In the genomic region with DNA sequence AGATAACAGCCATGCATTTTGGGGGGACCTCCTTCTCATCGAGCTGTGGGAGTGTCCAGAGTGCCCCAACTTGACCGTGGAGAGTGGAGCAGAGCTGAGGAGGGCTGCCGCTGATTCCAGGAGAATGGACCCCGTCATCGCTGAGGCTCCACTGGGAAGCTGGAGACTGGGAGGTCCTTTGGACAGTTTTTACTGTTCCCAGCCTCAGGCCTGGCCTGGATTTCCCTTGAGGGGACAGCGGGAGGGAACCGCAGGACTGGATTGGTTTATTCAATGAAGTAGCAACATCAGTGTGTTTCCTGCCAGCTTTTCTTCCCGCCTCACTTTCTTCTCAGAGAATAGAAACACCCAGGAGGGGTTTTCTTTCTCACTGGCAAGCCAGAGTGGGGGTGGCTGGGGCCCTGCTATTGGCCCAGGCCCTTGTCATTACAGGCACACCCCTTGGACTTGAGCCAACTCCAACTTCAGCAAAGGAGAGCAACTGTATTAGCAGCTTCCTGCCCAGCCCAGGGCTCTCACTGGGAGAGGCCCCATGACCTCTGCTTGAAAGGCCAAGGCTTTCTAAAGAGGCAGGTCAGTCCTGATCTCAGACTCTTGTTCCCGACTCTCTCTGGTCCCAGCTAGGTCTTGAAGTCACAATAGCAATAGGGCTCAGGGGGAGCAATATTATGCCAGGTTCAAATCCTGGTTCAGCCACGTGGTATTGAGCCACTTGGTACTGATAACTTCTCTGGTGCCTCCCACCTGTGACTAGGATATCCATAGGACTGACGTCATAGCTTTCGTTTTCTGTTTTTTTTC, we compare ENCODE assay signal across 8 mouse cellular contexts. TPM values are rescaled to one million over a fixed set of nuclear protein-coding genes. Genes with fewer than 3 reads are reported as not detected.
DNase-seq lines count a peak whose midpoint lies in the region; ATAC-seq and TF ChIP-seq lines count a peak whose summit lies in the region.

No protein-coding gene starts in this region.

- H3K4me1 ChIP-seq in cerebellum, adult 2 months (ENCODE audit: control insufficient read depth, insufficient read depth, low read length), result peaks cover 12% of the 10 kb centered on the region
- H3K4me1 ChIP-seq in hindbrain, embryonic 10.5 days (replicated peaks), result peaks cover 50% of the 10 kb centered on the region
- H3K4me1 ChIP-seq in lung, embryonic 14.5 days (ENCODE audit: insufficient read depth), result peaks cover 21% of the 10 kb centered on the region
- H3K4me1 ChIP-seq in neural tube, embryonic 15.5 days, result peaks cover 26% of the 10 kb centered on the region

- no peak for TF ChIP-seq POLR2A in cerebellum, adult 2 months (IDR thresholded peaks at IDR 0.05; ENCODE audit: borderline replicate concordance, insufficient read depth, low read length)

- H3K9ac ChIP-seq in lung, embryonic 14.5 days, result peak overlapping the region; percentile 35
- H3K9ac ChIP-seq in neural tube, embryonic 15.5 days (replicated peaks), result no peak overlapping the region

- H3K4me2 ChIP-seq in lung, embryonic 14.5 days, result peak overlapping the region; percentile 47
- H3K4me2 ChIP-seq in neural tube, embryonic 15.5 days, result 0 out of 2 replicates have a peak overlapping the region, but pooled peaks have one; percentile 6

- no peaks in the 10 kb centered on the region for H3K9me3 ChIP-seq in hindbrain, embryonic 10.5 days
- H3K9me3 ChIP-seq in lung, embryonic 14.5 days (ENCODE audit: low read depth, low read length), result no peaks in the 10 kb centered on the region
- H3K9me3 ChIP-seq in neural tube, embryonic 15.5 days (replicated peaks), result no peaks in the 10 kb centered on the region

- H3K27me3 ChIP-seq in cerebellum, adult 2 months (ENCODE audit: control insufficient read depth, insufficient read depth, low read length), result no peaks in the 10 kb centered on the region
- H3K27me3 ChIP-seq in hindbrain, embryonic 10.5 days (ENCODE audit: insufficient read depth, poor library complexity, severe bottlenecking), result peaks cover 8% of the 10 kb centered on the region; the same call in 1 of the 2 replicates
- H3K27me3 ChIP-seq in lung, embryonic 14.5 days (ENCODE audit: insufficient read depth, low read length), result no peaks in the 10 kb centered on the region
- no peaks in the 10 kb centered on the region for H3K27me3 ChIP-seq in neural tube, embryonic 15.5 days (replicated peaks)

- TF ChIP-seq CTCF in cerebellum, adult 2 months (IDR thresholded peaks at IDR 0.05; ENCODE audit: borderline replicate concordance, insufficient read depth, low read depth, low read length), result no peak
- TF ChIP-seq CTCF in lung, embryonic 14.5 days (IDR thresholded peaks at IDR 0.05; ENCODE audit: low read depth), result no peak

- no peak overlapping the region for H3K4me3 ChIP-seq in cerebellum, adult 2 months (replicated peaks; ENCODE audit: insufficient read depth, low read depth, low read length)
- peak overlapping the region; percentile 14; the same call in 1 of the 2 replicates for H3K4me3 ChIP-seq in hindbrain, embryonic 10.5 days
- H3K4me3 ChIP-seq in lung, embryonic 14.5 days (ENCODE audit: low read depth, low read length), result peak overlapping the region; percentile 0; the same call in 1 of the 2 replicates
- H3K4me3 ChIP-seq in neural tube, embryonic 15.5 days (replicated peaks), result no peak overlapping the region

- ATAC-seq in lung, embryonic 14.5 days (ENCODE audit: insufficient read depth), result peak; percentile 96
- ATAC-seq in neural tube, embryonic 15.5 days (ENCODE audit: low FRiP score), result peak; percentile 74
- ATAC-seq in inflammation-experienced regulatory T-cells, adult 6 months, result no peak

- peak; percentile 96 for DNase-seq in Muller cell, postnatal 12 days (ENCODE audit: inconsistent ontology term)
- peak; percentile 37 to 70 for DNase-seq in cerebellum, adult 2 months
- DNase-seq in frontal cortex, postnatal 10 days (ENCODE audit: low spot score in 2 of 2), result peak; percentile 80 to 90
- peak; percentile 81 for DNase-seq in hindbrain, embryonic 10.5 days (ENCODE audit: low spot score)
- DNase-seq in layer of hippocampus, adult 9-10 months (ENCODE audit: low spot score), result peak; percentile 29
- peak; percentile 99 for DNase-seq in lung, embryonic 14.5 days

- H3K27ac ChIP-seq in cerebellum, adult 2 months (ENCODE audit: insufficient read depth, low read length), result no peak overlapping the region
- H3K27ac ChIP-seq in hindbrain, embryonic 10.5 days, result peak overlapping the region; percentile 83
- peak overlapping the region; percentile 93 for H3K27ac ChIP-seq in lung, embryonic 14.5 days (ENCODE audit: low read depth)
- H3K27ac ChIP-seq in neural tube, embryonic 15.5 days (replicated peaks), result peak overlapping the region; percentile 76

- H3K36me3 ChIP-seq in hindbrain, embryonic 10.5 days, result no peaks in the 10 kb centered on the region
- H3K36me3 ChIP-seq in lung, embryonic 14.5 days (ENCODE audit: insufficient read depth), result no peaks in the 10 kb centered on the region
- no peaks in the 10 kb centered on the region for H3K36me3 ChIP-seq in neural tube, embryonic 15.5 days

- 30% methylated on average over 12 of the region's 12 CpGs for WGBS in cerebellum, adult 2 months
- WGBS in hindbrain, embryonic 10.5 days, result 17% methylated on average over 12 of the region's 12 CpGs
- 3% methylated on average over 12 of the region's 12 CpGs for WGBS in lung, embryonic 14.5 days
- 11% methylated on average over 12 of the region's 12 CpGs for WGBS in neural tube, embryonic 15.5 days

RNA-seq across cellular contexts. Expression of gene 1600014C23Rik, which starts 33.3 kb away (rescaled TPM):
- 0.27 and 0.54 TPM in 2 replicates for polyA plus RNA-seq in cerebellum, adult 2 months (2012; rRNA removed)
- 0.58 and 0.67 TPM in 2 replicates for polyA plus RNA-seq in hindbrain, embryonic 10.5 days (2016; fragmentation: Nextera tagmentation; extraction: Ambion mirVana)
- polyA plus RNA-seq in lung, embryonic 14.5 days (2014; fragmentation: Nextera tagmentation; extraction: Ambion mirVana), result not detected in 2 replicates
- polyA plus RNA-seq in neural tube, embryonic 15.5 days (2015; fragmentation: Nextera tagmentation; extraction: Ambion mirVana), result 0.40 TPM in 1 of 2 replicates, not detected in the other
- polyA plus RNA-seq in inflammation-experienced regulatory T-cells, adult 6 months (2017; shearing (Covaris generic)), result not detected

Comparison
In these comparisons a context has a peak if more than half of its experiments do, and no peak if none do; other contexts are left out.
1. DNase-seq: peak in every context shown above with its lines; median percentile 99 in lung, embryonic 14.5 days; 96 in Muller cell, postnatal 12 days; 85 in frontal cortex, postnatal 10 days; 81 in hindbrain, embryonic 10.5 days; 54 in cerebellum, adult 2 months; 29 in layer of hippocampus, adult 9-10 months.
2. H3K4me3 ChIP-seq: peak in hindbrain, embryonic 10.5 days (single experiment) and lung, embryonic 14.5 days (single experiment); none in cerebellum, adult 2 months (single experiment) and neural tube, embryonic 15.5 days (single experiment).